Mouse (Mus musculus) forebrain, embryonic 14.5 days (tissue): ENCODE measurements around the gene Prpf8. TPM values are rescaled to one million over a fixed set of nuclear protein-coding genes. Genes with fewer than 3 reads are reported as not detected.

ENCODE experiments used
- ATAC-seq: fragments of 200-750 bp; cut with Nextera tagmentation; 2 replicates; pipeline ENCODE4 v1.8.0; 2017; ENCODE audit warnings: mild to moderate bottlenecking, moderate library complexity
- DNase-seq: peaks from one replicate; pipeline ENCODE4 v3.0.0-alpha.2; 2015; ENCODE audit warnings: low spot score
- H3K27ac ChIP-seq: fragments of 300-500 bp; sonication (generic); 2 replicates; pipeline ENCODE4 v1.5.1; 2014; ENCODE audit warnings: low read depth, mild to moderate bottlenecking, control low read depth, low read length, moderate library complexity
- H3K27me3 ChIP-seq: fragments of 300-500 bp; sonication (generic); replicated peaks from 2 replicates; pipeline ENCODE4 v1.6.1; 2014; ENCODE audit warnings: low read length, control low read depth, mixed read lengths; ENCODE audit not compliant: control insufficient read depth, insufficient read depth
- H3K36me3 ChIP-seq: fragments of 300-500 bp; sonication (generic); 2 replicates; pipeline ENCODE4 v1.6.1; 2014; ENCODE audit warnings: low read length, control low read depth; ENCODE audit not compliant: control insufficient read depth, insufficient read depth
- H3K4me1 ChIP-seq: fragments of 300-500 bp; sonication (generic); 2 replicates; pipeline ENCODE4 v1.6.1; 2014; ENCODE audit warnings: antibody characterized with exemption, low read length, control low read depth; ENCODE audit not compliant: control insufficient read depth, insufficient read depth
- H3K4me2 ChIP-seq: fragments of 300-500 bp; sonication (generic); 2 replicates; pipeline ENCODE4 v1.6.1; 2014; ENCODE audit warnings: mild to moderate bottlenecking, control low read depth, low read length
- H3K4me3 ChIP-seq: fragments of 300-500 bp; sonication (generic); 2 replicates; pipeline ENCODE4 v1.5.1; 2014; ENCODE audit warnings: low read depth, low read length, control low read depth
- H3K9ac ChIP-seq: fragments of 300-500 bp; sonication (generic); 2 replicates; pipeline ENCODE4 v1.6.1; 2014; ENCODE audit warnings: mild to moderate bottlenecking, low read length, control low read depth, moderate library complexity
- H3K9me3 ChIP-seq: fragments of 300-500 bp; sonication (generic); replicated peaks from 2 replicates; pipeline ENCODE4 v1.6.1; 2016; ENCODE audit warnings: low read length, control low read depth, mixed read lengths; ENCODE audit not compliant: control insufficient read depth
- WGBS: fragments of 180-500 bp; shearing (Covaris S2); extraction: QIAGEN DNeasy Blood & Tissue Kit; methylation state at CpG from one replicate; pipeline ENCODE4 v1.1.7; 2014; 5-methylcytosine and 5-hydroxymethylcytosine counted together
- polyA plus RNA-seq: library from polyadenylated mRNA; unstranded; fragments of >200 nt; fragmentation: Nextera tagmentation; extraction: Ambion mirVana; gene quantifications from 2 replicates; pipeline ENCODE4 v1.2.1, GENCODE M21; 2014

Prpf8 gene
- polyA plus RNA-seq, 1 experiment from 2014 or later, result 67.0 TPM

GRCm38 (mm10) chr11:75456440-75456871 is 30.2 kb upstream of the Prpf8 start:
- Histone ChIP-seq H3K4me2 (no peak overlapping the region), H3K27me3 (no peaks in the 10 kb centered on the region), H3K9me3 (no peaks in the 10 kb centered on the region), H3K4me3 (no peak overlapping the region), H3K4me1 (peaks cover 17% of the 10 kb centered on the region), H3K9ac (no peak overlapping the region), H3K27ac (no peak overlapping the region), H3K36me3 (no peaks in the 10 kb centered on the region)
- no peak for DNase-seq
- ATAC-seq, result no peak
- WGBS, result 87% methylated on average over 7 of the region's 7 CpGs

GRCm38 (mm10) chr11:75458169-75458568 is 28.4 kb upstream of the Prpf8 start:
- Histone ChIP-seq H3K9ac (no peak overlapping the region), H3K4me1 (peaks cover 28% of the 10 kb centered on the region), H3K4me2 (no peak overlapping the region), H3K4me3 (no peak overlapping the region), H3K27me3 (no peaks in the 10 kb centered on the region), H3K27ac (no peak overlapping the region), H3K9me3 (no peaks in the 10 kb centered on the region), H3K36me3 (no peaks in the 10 kb centered on the region)
- 30% methylated on average over 3 of the region's 3 CpGs for WGBS
- ATAC-seq, result no peak
- peak; percentile 52 for DNase-seq

DNA sequence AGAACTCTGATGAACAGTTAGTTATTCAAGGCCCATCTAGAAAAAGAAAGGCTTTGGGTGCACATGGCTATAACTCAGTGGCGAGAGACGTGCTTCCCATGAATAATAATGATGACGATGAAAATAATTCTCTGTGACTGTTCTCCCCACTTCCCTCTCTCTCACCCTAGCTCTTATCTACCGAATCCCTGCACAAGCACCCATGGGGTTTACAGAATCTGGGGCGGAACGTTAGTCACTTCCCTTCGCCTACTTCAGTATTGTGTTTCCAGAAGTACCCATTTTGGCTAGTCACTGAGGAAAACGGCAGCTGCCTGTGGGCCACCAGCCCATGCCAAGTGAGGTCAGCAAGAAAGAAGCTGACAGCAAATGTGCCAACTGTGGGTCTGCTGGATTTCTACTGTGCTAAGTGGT is 28.0 kb upstream of the Prpf8 start:
- Histone ChIP-seq H3K27me3 (no peaks in the 10 kb centered on the region), H3K9ac (no peak overlapping the region), H3K4me1 (peaks cover 26% of the 10 kb centered on the region), H3K36me3 (no peaks in the 10 kb centered on the region), H3K4me2 (no peak overlapping the region), H3K9me3 (no peaks in the 10 kb centered on the region), H3K27ac (no peak overlapping the region), H3K4me3 (no peak overlapping the region)
- 84% methylated on average over 8 of the region's 8 CpGs for WGBS
- ATAC-seq (no peak), DNase-seq (no peak)

DNA sequence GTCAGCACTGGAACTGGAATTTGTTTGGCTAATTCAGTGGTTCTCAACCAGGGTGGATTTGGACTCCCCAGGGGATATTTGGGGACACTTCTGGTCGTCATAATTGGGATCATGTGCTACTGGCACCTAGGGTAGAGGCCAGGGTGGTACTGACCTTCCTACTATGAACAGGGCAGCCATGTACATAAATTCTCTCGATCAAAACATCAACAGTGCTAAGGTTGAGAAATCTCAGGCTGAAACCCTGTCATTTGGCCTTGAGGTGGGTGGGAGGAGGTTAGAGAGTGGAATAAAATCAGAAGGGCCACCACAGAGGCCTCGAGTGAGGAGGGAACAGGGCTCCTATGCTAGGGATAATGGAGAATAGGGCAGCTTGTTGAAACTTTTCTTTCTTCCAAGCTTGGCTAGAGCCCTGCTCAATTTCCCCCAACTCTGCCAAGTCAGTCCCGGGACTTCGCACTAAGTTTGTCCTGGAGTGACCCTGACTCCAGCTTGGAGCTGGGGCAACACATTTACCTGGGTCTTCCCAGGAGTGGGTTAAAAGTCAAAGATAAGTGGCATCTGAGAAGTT is 27.4 kb upstream of the Prpf8 start:
- ATAC-seq (no peak), DNase-seq (no peak)
- H3K4me3 ChIP-seq, result no peak overlapping the region
- no peak overlapping the region for H3K9ac ChIP-seq
- no peak overlapping the region for H3K27ac ChIP-seq
- no peaks in the 10 kb centered on the region for H3K9me3 ChIP-seq
- no peak overlapping the region for H3K4me2 ChIP-seq
- WGBS, result 83% methylated on average over 5 of the region's 5 CpGs
- H3K27me3 ChIP-seq, result no peaks in the 10 kb centered on the region
- H3K4me1 ChIP-seq, result peaks cover 20% of the 10 kb centered on the region
- H3K36me3 ChIP-seq, result no peaks in the 10 kb centered on the region

DNA sequence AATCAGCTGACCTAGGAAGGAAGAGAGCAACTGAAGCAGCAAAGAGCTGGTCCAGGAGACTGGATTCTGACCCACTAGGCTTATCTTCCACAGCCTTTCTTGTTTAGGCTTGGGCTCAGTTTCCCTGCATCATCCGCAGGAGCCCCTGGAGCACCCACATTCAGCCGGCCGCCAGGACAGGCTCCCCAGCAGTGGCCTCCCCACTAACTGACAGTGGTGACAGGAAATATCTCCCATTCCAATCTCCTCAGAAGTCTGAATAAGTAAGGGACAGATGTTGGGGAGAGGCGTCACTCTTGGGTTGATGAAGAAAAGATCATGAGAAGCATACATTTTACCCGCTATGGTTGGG is 26.9 kb upstream of the Prpf8 start:
- no peak for DNase-seq
- Histone ChIP-seq H3K36me3 (no peaks in the 10 kb centered on the region), H3K27ac (peak overlapping the region; percentile 64; the same call in 1 of the 2 replicates), H3K27me3 (no peaks in the 10 kb centered on the region), H3K9me3 (no peaks in the 10 kb centered on the region), H3K4me2 (peak overlapping the region; percentile 62), H3K9ac (no peak overlapping the region), H3K4me1 (peaks cover 19% of the 10 kb centered on the region), H3K4me3 (0 out of 2 replicates have a peak overlapping the region, but pooled peaks have one; percentile 66)
- no peak for ATAC-seq
- 43% methylated on average over 5 of the region's 5 CpGs for WGBS

GRCm38 (mm10) chr11:75460103-75460843 is 26.3 kb upstream of the Prpf8 start:
- Histone ChIP-seq H3K4me2 (peak overlapping the region; percentile 62), H3K27ac (peak overlapping the region; percentile 65), H3K9me3 (no peaks in the 10 kb centered on the region), H3K36me3 (peaks cover 2% of the 10 kb centered on the region; the same call in 1 of the 2 replicates), H3K4me1 (peaks cover 18% of the 10 kb centered on the region), H3K9ac (peak overlapping the region; percentile 40), H3K4me3 (peak overlapping the region; percentile 66), H3K27me3 (no peaks in the 10 kb centered on the region)
- DNase-seq (peak; percentile 95), ATAC-seq (peak; percentile 52)
- 2% methylated on average over 19 of the region's 19 CpGs for WGBS

DNA sequence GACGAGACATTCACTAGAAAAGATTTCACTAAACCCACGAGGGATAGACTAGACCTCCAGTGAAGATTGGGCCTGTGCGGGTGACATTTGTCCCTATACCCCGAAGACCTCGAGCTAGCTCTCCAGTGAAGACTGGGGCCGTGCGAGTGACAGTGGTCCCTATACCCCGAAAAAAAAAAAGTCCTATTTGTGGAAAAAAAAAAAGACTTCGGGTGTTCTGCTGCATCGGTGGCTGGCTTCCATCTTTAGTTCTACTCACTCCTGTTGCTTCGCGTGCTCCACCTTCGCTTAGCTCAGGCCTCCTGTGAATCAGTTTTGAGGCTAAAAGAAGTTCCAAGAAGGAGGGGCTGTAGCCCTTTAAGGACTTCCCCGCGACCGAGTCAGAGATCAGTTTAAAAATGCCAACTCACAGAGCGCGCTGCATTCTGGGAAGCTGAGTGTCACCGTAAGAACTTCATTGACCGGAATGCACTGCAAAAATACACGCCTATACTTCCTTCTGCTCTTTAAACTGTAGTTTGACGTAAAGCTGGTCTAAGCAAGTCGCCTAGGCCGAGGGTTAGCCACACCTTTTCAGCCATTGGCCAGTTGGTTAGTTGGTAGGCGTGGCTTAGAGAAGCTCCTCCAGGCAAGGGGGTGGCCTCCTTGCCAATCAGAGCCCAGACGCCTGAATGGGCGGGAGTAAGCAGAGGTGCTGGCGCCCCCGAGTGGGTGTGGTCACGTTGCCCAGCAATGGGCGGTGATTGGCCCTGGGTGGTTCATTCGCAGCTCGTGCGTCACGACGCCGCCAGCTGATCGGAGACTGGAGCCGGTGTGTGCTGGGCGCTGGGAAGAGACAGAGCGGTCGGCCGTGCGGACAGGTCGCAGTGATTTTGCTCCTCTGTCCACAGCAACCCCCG is 25.5 kb upstream of the Prpf8 start, which contains the start of gene Tlcd2:
TSS of gene Tlcd2 (plus strand) at position 872 of the 899 bp plus-strand sequence.
- peak within 1 kb of the TSS; percentile 76 for H3K9ac ChIP-seq
- H3K4me3 ChIP-seq, result peak within 1 kb of the TSS; percentile 66
- H3K36me3 ChIP-seq, result peaks cover 8% of the 10 kb centered on the region; the same call in 1 of the 2 replicates
- peak within 1 kb of the TSS; percentile 65 for H3K27ac ChIP-seq
- DNase-seq, result peak; percentile 100
- peak; percentile 97 for ATAC-seq
- H3K9me3 ChIP-seq, result no peaks in the 10 kb centered on the region
- whole genome bisulfite sequencing, result under 1% methylated on average over 46 of the region's 46 CpGs
- H3K4me1 ChIP-seq, result peaks cover 18% of the 10 kb centered on the region
- no peaks in the 10 kb centered on the region for H3K27me3 ChIP-seq
- H3K4me2 ChIP-seq, result peak within 1 kb of the TSS; percentile 88

DNA sequence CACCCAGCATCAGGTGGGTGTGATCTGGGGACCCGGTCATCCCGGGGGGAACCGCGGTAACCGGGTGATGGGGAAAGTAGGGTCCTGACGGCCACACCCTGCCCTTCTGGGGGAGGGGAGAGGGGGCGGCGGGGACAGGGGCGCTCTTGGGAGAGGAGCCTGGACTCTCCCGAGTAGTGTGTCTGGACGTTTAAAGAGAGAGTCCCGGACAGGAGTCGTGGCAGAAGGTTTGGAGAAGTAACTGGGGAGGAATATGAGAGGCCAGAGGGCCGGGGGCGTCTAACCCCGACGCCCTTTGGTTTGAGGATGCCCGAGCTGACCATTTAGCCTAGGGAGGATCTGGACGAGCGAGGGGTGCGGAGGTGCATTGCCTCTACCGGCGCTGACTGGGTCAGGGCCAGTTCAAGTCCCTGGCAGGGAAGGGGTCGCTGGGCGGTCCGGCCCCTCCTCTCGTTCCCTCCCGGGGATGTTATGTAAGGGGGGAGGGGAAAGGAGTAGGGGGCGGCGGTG is 24.8 kb upstream of the Prpf8 start:
- DNase-seq (no peak), ATAC-seq (peak; percentile 43)
- peak overlapping the region; percentile 55; the same call in 1 of the 2 replicates for H3K27ac ChIP-seq
- peak overlapping the region; percentile 88 for H3K4me2 ChIP-seq
- WGBS, result 1% methylated on average over 29 of the region's 30 CpGs
- peaks cover 18% of the 10 kb centered on the region for H3K4me1 ChIP-seq
- no peaks in the 10 kb centered on the region for H3K27me3 ChIP-seq
- peak overlapping the region; percentile 76 for H3K9ac ChIP-seq
- peaks cover 8% of the 10 kb centered on the region; the same call in 1 of the 2 replicates for H3K36me3 ChIP-seq
- H3K4me3 ChIP-seq, result peak overlapping the region; percentile 66
- H3K9me3 ChIP-seq, result no peaks in the 10 kb centered on the region
